Mouse (Mus musculus) cerebellum, postnatal 10 days (tissue): Measurements from ENCODE around the gene Kremen2.
A peak's percentile ranks its signal among the peaks of the same experiment; 100 is the strongest.

Experiments
- DNase-seq, 2 experiments: peaks; one replicate each; pipeline ENCODE4 v3.0.0; 2021; ENCODE audit warnings: mixed read lengths in 2 of 2

Gene Kremen2

DNA sequence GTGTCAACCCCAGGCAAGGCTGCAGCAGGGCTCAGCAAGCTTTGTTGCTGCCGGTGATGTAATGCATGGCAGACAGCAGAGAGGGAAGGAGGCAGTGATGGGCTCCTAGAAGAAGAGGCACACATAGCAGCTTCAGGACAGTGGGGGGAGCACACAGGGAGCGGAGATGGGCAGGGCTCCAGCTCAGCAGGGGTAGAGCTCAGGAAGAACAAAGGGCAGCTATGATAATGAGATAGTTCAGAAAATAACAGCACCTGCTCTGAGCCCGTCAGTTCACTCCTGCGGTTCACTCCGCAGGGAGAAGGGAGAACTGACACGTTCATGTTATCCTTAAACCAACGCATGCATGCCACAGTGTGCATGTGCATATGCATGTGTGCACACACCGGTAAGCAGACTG, 13.2 kb upstream of the Kremen2 start:
- no peak for DNase-seq

- DNase-seq: no peak
These were observed 11.9 kb upstream of the Kremen2 start for GRCm38 (mm10) chr17:23757581-23757980.

GRCm38 (mm10) chr17:23755689-23756088, 10.1 kb upstream of the Kremen2 start:
- no peak for DNase-seq

DNA sequence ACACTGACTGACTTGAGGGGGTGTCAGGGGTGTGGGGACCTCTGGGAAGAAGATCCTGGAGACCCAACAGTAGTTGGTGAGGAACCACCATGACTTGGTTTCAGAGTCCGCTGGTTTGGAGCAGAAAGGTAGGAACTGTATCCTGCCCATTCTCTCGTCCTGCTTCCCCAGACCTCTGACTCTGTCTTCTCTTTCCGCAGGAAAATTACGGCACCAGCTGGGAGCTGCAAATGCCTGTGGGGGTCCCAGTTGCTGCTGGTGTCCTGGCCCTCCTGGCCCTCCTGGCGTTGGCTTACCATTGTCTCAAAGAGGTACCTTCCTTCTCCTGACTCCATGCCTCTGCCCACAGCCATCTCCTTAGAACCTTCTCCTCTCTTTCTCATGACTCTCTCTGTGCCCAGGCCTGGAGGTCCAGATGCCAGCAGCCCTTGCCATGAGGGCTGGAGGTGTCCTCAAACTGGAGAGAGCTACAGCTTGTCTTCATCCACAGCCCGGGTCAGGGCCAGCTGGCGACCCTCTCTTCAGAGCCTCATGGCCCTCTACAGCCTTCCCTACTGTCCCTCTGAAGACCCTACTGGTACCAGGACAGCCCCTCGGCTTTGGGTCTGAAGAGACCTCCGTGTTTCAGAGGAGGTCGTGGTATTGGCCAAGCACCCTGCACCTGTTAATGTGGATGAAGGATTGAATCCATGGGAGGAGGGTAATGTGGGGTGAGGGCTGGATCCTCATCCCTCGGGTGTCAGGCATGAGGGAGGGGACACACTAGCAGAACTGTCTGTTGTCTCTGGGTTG, 4.0 kb upstream of the Kremen2 start:
- no peak for DNase-seq

- peak; percentile 85 to 92 for DNase-seq
These were observed 3.2 kb upstream of the Kremen2 start for GRCm38 (mm10) chr17:23748631-23749391.

DNA sequence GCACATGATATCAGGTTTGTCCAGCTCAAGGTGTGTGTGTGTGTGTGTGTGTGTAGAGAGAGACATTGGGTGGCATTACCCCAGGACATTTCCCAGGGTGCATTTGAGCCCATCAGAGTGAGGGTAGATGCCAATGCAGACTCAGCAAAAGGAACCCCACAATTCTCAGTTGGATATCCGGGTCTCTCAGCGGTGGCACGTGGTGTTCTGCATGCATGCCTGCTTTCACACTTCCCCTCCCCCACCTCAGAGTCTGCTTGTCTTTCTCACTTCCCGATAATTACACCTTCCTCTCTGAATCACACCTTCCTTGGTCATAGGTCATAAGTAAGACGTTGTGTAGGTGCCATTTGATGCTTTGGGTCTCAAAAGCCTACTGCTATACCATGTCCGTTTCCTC, 2.4 kb upstream of the Kremen2 start:
- no peak for DNase-seq

DNA sequence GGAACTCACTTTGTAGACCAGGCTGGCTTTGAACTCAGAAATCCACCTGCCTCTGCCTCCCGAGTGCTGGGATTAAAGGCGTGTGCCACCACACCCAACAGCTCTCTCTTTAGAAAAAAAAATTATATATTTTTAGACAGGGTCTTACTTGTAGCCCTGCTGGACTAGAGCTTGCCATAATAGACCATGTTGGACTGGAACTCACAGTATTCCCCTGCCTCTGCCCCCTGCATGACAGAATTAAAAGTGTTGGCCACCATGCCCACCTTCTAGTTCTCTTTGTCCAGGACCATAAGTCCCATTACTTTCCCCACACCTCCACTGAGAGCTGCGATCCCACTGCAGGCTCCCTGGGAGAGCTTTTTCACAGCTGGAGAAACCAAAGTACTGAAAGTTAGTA, 1.8 kb upstream of the Kremen2 start:
- no peak for DNase-seq

DNA sequence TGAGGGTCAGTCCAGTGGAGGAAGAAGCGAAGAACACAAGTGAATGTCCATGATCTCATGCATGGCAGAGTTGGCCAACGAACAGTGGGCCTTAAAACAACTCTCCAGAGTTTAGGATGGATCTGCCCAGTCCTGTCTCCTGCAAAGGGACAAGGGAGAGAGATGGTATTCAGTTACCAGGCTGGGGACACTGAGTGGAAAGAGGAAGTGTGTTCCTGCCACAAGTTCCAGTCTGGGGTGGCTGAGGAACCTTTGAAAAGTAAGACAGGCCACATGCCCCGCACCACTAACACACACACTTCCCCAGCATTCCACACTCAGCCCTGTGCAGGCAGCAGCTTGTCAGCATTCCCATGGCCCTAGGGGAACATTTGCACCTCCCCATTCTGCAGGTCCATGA, 1.1 kb upstream of the Kremen2 start:
- no peak for DNase-seq

DNA sequence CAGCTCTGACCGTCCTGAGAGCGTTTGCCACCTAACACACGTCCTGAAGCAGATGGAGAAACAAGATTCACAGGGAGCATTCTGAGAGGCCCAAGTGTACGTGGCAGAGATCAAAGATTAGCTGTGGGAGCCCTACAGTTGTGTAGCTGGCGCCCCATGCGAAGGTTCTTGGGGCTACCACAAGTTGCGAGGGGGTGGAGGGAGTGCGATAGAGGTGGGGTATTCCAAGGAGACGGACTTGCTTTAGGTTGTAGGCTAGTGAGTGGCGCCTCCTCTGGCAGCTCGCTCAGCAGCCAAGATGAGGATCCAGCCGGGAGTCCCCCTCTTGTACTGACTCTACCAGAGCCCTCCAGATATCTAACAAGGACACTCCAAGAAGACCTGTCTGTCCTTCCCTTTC, 678 bp upstream of the Kremen2 start:
- DNase-seq: peak; percentile 40 to 50

GRCm38 (mm10) chr17:23744651-23745050, 982 bp downstream of the Kremen2 start:
- no peak for DNase-seq

DNA sequence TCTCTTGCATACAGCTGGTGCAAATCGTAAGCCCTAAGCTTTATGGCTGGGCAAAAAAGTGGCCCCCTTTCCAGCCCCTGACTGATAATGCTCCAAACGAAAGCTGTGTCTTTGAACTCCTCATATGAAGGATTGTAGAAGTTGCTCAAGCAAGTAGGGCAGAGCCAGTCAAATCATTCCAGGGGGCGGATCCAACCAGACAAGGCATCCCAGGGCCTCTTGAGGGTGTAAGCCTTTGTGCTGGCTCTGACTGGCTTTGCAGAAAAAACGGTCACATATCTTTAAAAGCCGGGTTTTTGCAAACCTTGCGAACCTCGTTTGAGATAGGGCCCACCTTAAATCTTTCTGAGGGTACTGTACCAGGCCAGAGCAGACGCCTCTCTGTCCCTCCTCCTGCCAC, 1.6 kb downstream of the Kremen2 start:
- DNase-seq: no peak

- DNase-seq: no peak
These were observed 2.7 kb downstream of the Kremen2 start for GRCm38 (mm10) chr17:23742941-23743340.

DNA sequence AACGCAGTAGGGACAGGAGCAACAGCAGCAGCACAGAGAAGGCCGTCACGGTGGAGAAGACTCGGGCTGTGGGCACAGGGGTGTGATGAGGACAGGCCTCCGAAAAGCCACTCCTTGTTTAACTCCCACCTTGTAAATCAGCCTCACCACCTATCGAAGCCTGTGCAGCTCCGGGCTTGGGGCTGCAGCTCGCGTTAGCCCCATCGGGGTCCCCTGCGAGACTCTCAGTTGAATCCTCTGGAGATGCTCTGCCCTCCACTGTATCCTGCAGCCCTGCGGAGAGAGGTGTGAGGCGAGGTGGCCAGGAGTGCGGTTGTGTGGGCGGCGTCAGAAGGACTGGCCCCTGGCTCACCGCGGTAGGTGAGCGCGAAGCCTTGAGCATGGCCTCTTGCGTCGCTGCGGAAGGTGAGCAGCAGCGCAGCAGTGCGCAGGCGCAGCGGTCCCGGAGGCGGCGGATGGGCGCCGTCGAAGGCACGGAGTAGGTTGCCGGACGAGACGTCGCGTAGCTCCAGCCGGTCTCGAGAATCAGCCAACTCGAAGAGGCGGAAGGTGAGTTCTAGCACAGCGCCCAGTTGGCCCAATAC, 3.3 kb downstream of the Kremen2 start:
- peak; percentile 50 to 54 for DNase-seq

- DNase-seq: no peak
These were observed 4.0 kb downstream of the Kremen2 start for GRCm38 (mm10) chr17:23741359-23742209.

DNA sequence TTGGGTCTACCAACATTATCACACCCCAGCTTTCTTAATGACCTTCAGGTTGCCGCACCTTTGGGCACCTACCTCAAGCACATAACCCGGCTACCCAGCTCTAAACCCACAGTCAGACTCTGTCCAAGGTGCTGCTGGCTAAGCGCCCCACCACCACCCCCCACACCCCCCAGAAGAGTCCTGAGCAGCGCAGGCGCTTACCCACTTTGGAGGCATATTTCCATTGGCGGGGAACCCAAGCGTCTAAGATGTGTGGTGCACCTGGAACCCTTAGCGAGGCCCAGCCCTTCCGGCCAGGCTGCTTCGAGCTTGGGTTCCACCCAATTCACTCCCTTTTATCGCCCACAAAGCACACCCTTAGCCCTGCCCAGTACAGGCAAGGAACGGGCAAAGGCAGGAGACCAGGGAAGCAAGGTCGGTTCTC, 5.0 kb downstream of the Kremen2 start, which contains the start of gene Paqr4:
TSS of gene Paqr4 (minus strand) at position 270 of the 424 bp plus-strand sequence.
- peak; percentile 48 to 58 for DNase-seq

GRCm38 (mm10) chr17:23740136-23740584, 5.5 kb downstream of the Kremen2 start:
- peak; percentile 93 to 95 for DNase-seq

DNA sequence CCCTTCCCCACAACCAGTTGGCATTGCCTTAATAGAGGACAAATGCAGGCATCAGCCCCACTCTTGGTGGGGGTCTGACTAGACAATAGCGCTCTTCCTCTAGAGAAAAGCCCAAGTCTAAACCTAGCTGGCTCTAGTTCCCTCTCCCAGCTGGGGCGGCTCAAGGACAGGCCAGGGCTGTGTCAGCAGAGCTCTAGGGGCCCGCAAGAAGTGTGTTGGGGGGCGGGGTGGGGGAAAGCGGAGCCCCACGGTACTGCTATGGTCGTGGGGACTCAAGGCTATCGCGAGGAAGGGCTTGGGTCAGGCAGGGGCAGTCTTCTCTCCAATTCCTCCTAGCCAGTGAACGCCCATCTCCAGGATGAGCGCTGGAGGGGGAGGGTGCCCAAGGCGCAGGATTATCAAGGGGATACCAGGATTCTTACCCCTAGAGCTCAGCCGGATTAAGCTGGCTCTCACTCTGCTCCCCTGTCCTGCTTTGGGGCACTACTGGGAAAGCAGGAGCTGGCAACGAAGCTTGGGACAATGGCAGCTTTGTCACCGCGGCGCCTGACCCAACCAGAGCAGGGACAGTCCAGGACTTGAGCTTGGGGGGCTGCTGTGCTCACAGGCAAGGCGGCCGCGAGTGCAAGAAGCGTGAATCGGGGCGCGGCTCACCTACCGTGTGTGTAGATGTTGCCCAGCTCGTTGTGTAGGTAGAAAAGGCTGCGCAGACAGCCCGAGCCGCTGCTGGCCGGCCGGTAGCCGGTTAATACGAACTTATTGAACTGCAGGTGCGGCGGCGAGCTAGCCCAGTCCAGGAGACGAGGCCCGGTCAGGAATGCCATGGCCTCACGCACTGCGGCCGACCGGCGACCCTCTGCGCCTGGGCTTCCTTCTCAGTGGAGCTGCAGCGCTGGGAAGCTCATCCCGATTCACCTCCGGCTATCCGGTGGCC, 6.2 kb downstream of the Kremen2 start:
- DNase-seq: peak; percentile 58 to 63

- DNase-seq: no peak
These were observed 6.8 kb downstream of the Kremen2 start for GRCm38 (mm10) chr17:23738836-23739201.

DNA sequence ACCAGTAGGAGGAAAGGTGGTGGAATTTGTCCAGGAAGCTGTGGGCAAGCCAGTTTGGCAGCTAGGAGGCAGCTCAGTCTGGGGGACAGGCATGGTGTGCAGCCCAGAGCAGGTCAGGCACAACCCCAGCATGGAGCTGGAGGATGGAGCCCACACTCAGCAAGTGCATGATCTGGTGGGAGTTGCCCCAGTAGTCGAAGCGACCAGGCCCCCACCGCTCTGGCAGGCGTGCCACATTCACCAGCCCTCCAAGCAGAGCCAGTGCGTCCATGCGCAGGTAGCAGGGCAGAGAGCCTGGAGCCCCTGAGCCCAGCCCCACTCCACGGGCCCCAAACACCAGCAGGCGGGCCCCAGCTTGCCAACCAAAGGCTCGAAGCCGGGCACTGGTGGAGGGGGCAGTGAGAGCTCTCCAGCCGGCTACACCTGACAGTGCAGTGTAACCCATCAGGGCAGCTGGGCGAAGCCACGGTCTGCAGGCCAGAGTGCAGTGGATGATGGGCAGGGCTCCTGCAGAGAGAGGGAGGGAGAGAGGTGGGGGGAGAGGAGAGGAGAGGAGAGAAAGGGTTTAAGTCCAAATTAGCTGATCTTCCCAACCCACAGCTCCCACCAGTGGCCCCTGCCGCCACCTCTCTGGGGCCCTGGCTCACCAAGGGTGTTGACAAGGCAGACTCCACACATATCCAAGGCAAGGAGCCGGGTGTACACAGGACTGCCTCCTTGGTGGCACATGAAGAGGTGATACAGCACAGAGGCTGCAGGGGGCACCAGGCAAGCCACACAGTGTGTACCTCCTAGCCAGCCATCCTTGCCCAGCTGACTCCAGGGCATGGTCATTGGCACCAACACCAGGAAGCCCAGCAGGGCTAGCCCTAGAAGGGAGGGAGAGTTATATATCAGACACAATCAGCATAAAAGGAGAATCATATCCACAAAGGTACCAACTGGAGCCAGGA, 7.9 kb downstream of the Kremen2 start:
- DNase-seq: peak in 1 of 2 experiments; percentile 53

DNA sequence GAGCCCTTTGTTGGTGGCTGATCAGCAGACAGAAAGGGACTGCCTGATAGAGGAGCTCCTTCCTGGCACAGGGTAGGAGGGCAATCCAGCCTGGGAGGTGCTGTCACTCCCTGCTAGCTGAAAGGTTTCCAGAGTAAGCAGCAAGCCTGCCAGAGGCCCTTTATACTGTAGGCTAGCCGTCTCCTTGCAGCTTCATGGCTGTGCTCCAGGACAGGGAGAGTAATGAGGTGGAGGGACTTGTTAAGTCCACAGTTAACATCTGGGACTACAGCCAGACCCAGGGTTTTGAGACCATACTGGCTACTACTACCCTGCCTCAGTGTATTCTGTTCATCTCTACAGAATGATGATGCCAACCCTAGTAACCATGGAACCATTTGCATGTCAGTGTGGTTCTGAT, 11.3 kb downstream of the Kremen2 start:
- peak in 1 of 2 experiments; percentile 33 for DNase-seq
